17 mouse cellular contexts compared by ENCODE assay signal in the genomic region with DNA sequence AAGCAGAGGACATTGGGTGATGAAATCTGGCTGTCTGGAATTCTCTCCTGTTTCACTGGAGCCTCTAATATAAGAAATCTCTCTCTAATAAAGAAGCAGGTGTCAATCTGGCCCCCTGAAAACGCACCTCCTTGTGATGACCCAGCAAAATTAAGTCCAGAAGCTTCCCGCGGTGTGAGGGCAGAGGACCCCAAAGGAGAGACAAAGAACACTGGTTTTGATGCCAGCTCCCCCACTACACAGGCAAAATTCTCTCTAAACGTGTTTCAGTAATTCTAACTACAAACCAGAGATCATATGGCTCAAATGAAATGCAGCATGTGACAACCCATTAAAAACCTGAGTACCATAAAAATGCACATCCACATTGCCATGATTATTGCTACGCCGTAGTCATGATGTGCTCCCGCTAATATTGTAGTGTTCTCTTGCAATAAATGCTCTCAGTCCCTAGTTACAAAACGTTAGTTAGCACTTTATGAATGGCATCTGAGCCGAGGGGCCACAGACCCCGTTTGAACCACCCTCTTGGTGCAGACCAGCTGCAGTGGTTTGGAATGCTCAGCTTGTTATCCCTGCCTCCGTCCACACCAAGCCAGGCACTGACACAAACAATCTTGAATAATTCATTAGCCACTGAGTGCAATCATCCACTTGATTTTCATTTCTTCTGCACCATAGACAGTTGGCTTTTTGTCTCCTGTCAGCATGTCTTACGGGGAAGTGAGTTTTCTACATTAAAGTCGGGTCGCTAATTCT.
DNase-seq lines count a peak whose midpoint lies in the region; ATAC-seq and TF ChIP-seq lines count a peak whose summit lies in the region.
"Had no signal": no experiment of that assay in that cellular context is flagged by ENCODE, and none has a peak within 500 bp of the region (broad histone marks: within the 10 kb centered on the region; RNA-seq: fewer than 3 reads in every experiment).

No protein-coding gene starts in this region.

- no peak for TF ChIP-seq POLR2A in brain, embryonic 14.5 days (IDR thresholded peaks at IDR 0.05; ENCODE audit: borderline replicate concordance, extremely low read depth, insufficient read depth, insufficient read length, poor library complexity, severe bottlenecking)

- peak; percentile 67 for ATAC-seq in hindbrain, embryonic 14.5 days (ENCODE audit: low FRiP score)
- ATAC-seq in midbrain, embryonic 15.5 days (replicated peaks): peak; percentile 78
- no peak for ATAC-seq in kidney, embryonic 14.5 days (ENCODE audit: low FRiP score, low TSS enrichment)

- H3K36me3 ChIP-seq in hindbrain, embryonic 14.5 days (replicated peaks; ENCODE audit: control insufficient read depth, insufficient read depth): no peaks in the 10 kb centered on the region
- no peaks in the 10 kb centered on the region for H3K36me3 ChIP-seq in midbrain, embryonic 15.5 days (replicated peaks)
- no peaks in the 10 kb centered on the region for H3K36me3 ChIP-seq in kidney, embryonic 14.5 days (ENCODE audit: control insufficient read depth, insufficient read depth, low read length)
- H3K36me3 ChIP-seq: G1E; heart, embryonic 12.5 days had no signal

- H3K9me3 ChIP-seq in hindbrain, embryonic 14.5 days (ENCODE audit: control insufficient read depth, low read length): no peaks in the 10 kb centered on the region
- no peaks in the 10 kb centered on the region for H3K9me3 ChIP-seq in midbrain, embryonic 15.5 days
- no peaks in the 10 kb centered on the region for H3K9me3 ChIP-seq in kidney, embryonic 14.5 days (ENCODE audit: control insufficient read depth, low read length)
- H3K9me3 ChIP-seq: G1E; heart, embryonic 12.5 days had no signal

- no peak overlapping the region for H3K4me2 ChIP-seq in hindbrain, embryonic 14.5 days (replicated peaks)
- peak overlapping the region; percentile 5; the same call in 1 of the 2 replicates for H3K4me2 ChIP-seq in midbrain, embryonic 15.5 days
- no peak overlapping the region for H3K4me2 ChIP-seq in kidney, embryonic 14.5 days (replicated peaks; ENCODE audit: low read depth, low read length)
- H3K4me2 ChIP-seq: heart, embryonic 12.5 days had no signal

- no peak overlapping the region for H3K9ac ChIP-seq in hindbrain, embryonic 14.5 days
- no peak overlapping the region for H3K9ac ChIP-seq in midbrain, embryonic 15.5 days
- H3K9ac ChIP-seq in kidney, embryonic 14.5 days (ENCODE audit: low read depth, low read length): no peak overlapping the region
- H3K9ac ChIP-seq: heart, embryonic 12.5 days had no signal

- H3K27ac ChIP-seq in hindbrain, embryonic 14.5 days: no peak overlapping the region
- no peak overlapping the region for H3K27ac ChIP-seq in midbrain, embryonic 15.5 days
- H3K27ac ChIP-seq in kidney, embryonic 14.5 days (ENCODE audit: low read depth, low read length): no peak overlapping the region

- DNase-seq in layer of hippocampus, adult 11-12 months (ENCODE audit: low spot score): peak; percentile 29
- no peak for DNase-seq in layer of hippocampus, adult 18-20 months (ENCODE audit: low spot score in 2 of 2)
- DNase-seq in brain, embryonic 14.5 days (ENCODE audit: low read depth): peak; percentile 78
- no peak for DNase-seq in hindbrain, embryonic 14.5 days (ENCODE audit: low spot score)
- no peak for DNase-seq in kidney, adult 18-20 months
- no peak for DNase-seq in heart, adult 18-20 months
- DNase-seq: B cell, adult 2 months; cerebellum, adult 18-20 months; embryo, embryonic 11 days; gastrocnemius, postnatal 10 days; kidney, postnatal 25 days; lung, postnatal 4 days had no signal

- WGBS in hindbrain, embryonic 14.5 days: 41% methylated on average over 14 of the region's 14 CpGs
- 49% methylated on average over 14 of the region's 14 CpGs for WGBS in midbrain, embryonic 15.5 days
- 81% methylated on average over 14 of the region's 14 CpGs for WGBS in kidney, embryonic 14.5 days

- H3K27me3 ChIP-seq in hindbrain, embryonic 14.5 days (ENCODE audit: control insufficient read depth, insufficient read depth, low read length): no peaks in the 10 kb centered on the region
- no peaks in the 10 kb centered on the region for H3K27me3 ChIP-seq in midbrain, embryonic 15.5 days (replicated peaks)
- no peaks in the 10 kb centered on the region for H3K27me3 ChIP-seq in kidney, embryonic 14.5 days (ENCODE audit: control insufficient read depth, insufficient read depth, low read length)
- H3K27me3 ChIP-seq: heart, embryonic 12.5 days had no signal

- TF ChIP-seq CTCF in brain, embryonic 14.5 days (IDR thresholded peaks at IDR 0.05; ENCODE audit: borderline replicate concordance, extremely low read depth, insufficient read depth, insufficient read length): no peak

- H3K4me1 ChIP-seq in hindbrain, embryonic 14.5 days (replicated peaks; ENCODE audit: control insufficient read depth, insufficient read depth, low read length): peaks cover 20% of the 10 kb centered on the region
- peaks cover 8% of the 10 kb centered on the region for H3K4me1 ChIP-seq in midbrain, embryonic 15.5 days
- no peaks in the 10 kb centered on the region for H3K4me1 ChIP-seq in kidney, embryonic 14.5 days (ENCODE audit: control insufficient read depth, insufficient read depth, low read length)
- H3K4me1 ChIP-seq: heart, embryonic 12.5 days had no signal

- no peak overlapping the region for H3K4me3 ChIP-seq in hindbrain, embryonic 14.5 days (replicated peaks; ENCODE audit: low read length)
- H3K4me3 ChIP-seq in midbrain, embryonic 15.5 days: no peak overlapping the region
- H3K4me3 ChIP-seq in kidney, embryonic 14.5 days (ENCODE audit: low read length): no peak overlapping the region
- H3K4me3 ChIP-seq: erythroblast, embryonic 14.5 days; heart, embryonic 12.5 days had no signal

Comparison
In these comparisons a context has a peak if more than half of its experiments do, and no peak if none do; other contexts are left out.
1. DNase-seq: peak in layer of hippocampus, adult 11-12 months (single experiment) and brain, embryonic 14.5 days (single experiment); none in layer of hippocampus, adult 18-20 months (0 of 2), hindbrain, embryonic 14.5 days (single experiment), kidney, adult 18-20 months (single experiment) and heart, adult 18-20 months (0 of 2).